Mouse (Mus musculus): ENCODE measurements at regions not wholly inside any gene's neighbourhood (a gene's known extent, or its start where the extent isn't known, plus 50 kb on each side); places are given as distances from the start of the nearest gene placed in this dataset.

DNA sequence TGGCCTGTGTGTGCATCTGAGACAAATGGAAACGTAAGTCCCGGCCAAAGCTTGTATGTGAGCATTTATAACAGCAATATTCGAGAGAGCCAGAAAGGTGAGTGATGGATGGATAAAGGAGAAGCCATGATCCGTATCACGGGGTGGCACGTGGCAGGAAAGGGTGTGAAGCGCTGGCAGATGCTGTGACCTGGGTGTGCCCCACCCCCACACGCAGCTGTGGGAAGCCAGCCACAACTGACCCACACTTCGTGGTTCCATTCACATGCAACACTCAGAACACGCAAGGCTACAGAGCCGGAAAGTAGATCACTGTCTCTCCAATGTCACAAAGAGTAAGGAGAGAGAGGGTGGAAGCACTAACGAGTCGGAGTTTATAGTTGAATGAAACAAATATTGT is 104.3 kb downstream of the Eif4e start:
- H3K4me3 ChIP-seq (ENCODE audit: control insufficient read depth in 1 of 2, insufficient read depth in 1 of 2, low read depth in 2 of 2, low read length in 2 of 2) = no peak overlapping the region
- H3K9ac ChIP-seq (ENCODE audit: control insufficient read depth, low read depth, low read length, poor library complexity, severe bottlenecking) = no peak overlapping the region
- H3K9me3 ChIP-seq (replicated peaks; ENCODE audit: insufficient read depth, low read length) = no peaks in the 10 kb centered on the region
- 0 out of 4 replicates have a peak, but pooled peaks cover 0 to 1% of the 10 kb centered on the region in 2 experiments for H3K27me3 ChIP-seq (ENCODE audit: control insufficient read depth in 1 of 2, insufficient read depth in 2 of 2, low read length in 2 of 2)
- DNase-seq (ENCODE audit: low read depth, low spot score) = no peak
- no peaks in the 10 kb centered on the region for H3K79me2 ChIP-seq (ENCODE audit: control insufficient read depth, insufficient read depth, low read length, poor library complexity)
- H3K36me3 ChIP-seq (ENCODE audit: control insufficient read depth in 1 of 2, insufficient read depth in 2 of 2, low read length in 2 of 2) = no peaks in the 10 kb centered on the region
- TF ChIP-seq SMC3 (IDR thresholded peaks at IDR 0.05; ENCODE audit: low read depth, low read length) (no peak), CTCF (IDR thresholded peaks at IDR 0.05 in 2 of 3, conservative IDR thresholded peaks at IDR 0.05 in 1 of 3; ENCODE audit: control insufficient read depth in 1 of 3, insufficient read depth in 1 of 3, low read depth in 2 of 3, low read length in 3 of 3, poor library complexity in 1 of 3, severe bottlenecking in 1 of 3) (no peak), ZMIZ1 (IDR thresholded peaks at IDR 0.05; ENCODE audit: low read depth, low read length) (no peak), MXI1 (IDR thresholded peaks at IDR 0.05; ENCODE audit: low read depth, low read length) (no peak), TCF12 (IDR thresholded peaks at IDR 0.05; ENCODE audit: low read depth, low read length) (no peak), RCOR1 (IDR thresholded peaks at IDR 0.05; ENCODE audit: low read depth, low read length) (no peak), TBP (IDR thresholded peaks at IDR 0.05; ENCODE audit: low read depth, low read length) (no peak), CHD2 (IDR thresholded peaks at IDR 0.05; ENCODE audit: low read length) (no peak)
- no peak overlapping the region for H3K27ac ChIP-seq (ENCODE audit: control insufficient read depth, low read depth, low read length)
- no peaks in the 10 kb centered on the region for H3K4me1 ChIP-seq (ENCODE audit: control insufficient read depth in 1 of 2, insufficient read depth in 2 of 2, low read length in 2 of 2)

DNA sequence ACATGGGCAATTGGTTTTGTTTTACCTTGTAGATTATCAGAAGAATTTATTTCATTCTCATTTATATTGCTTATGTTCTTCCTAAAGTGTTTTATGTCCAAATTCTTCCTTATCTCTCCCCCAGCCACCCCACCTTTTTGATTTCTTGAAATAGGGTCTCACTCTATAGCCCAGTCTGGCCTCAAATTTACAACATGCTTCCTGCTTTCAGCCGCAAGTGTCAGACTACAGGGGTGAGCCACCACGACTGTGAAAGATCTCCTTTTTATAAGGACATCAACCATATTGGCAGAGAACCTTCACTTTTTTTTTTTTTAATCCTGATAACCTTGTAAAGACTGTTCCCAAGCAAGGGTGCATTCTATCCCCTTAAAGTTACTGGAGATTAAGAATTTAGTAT is 106.1 kb downstream of the Eif4e start:
- Histone ChIP-seq H3K27me3 (ENCODE audit: control insufficient read depth in 1 of 2, insufficient read depth in 2 of 2, low read length in 2 of 2) (no peaks in the 10 kb centered on the region), H3K36me3 (ENCODE audit: control insufficient read depth in 1 of 2, insufficient read depth in 2 of 2, low read length in 2 of 2) (no peaks in the 10 kb centered on the region), H3K79me2 (ENCODE audit: control insufficient read depth, insufficient read depth, low read length, poor library complexity) (no peaks in the 10 kb centered on the region), H3K9ac (ENCODE audit: control insufficient read depth, low read depth, low read length, poor library complexity, severe bottlenecking) (no peak overlapping the region), H3K27ac (ENCODE audit: control insufficient read depth, low read depth, low read length) (no peak overlapping the region), H3K4me3 (ENCODE audit: control insufficient read depth in 1 of 2, insufficient read depth in 1 of 2, low read depth in 2 of 2, low read length in 2 of 2) (no peak overlapping the region), H3K9me3 (replicated peaks; ENCODE audit: insufficient read depth, low read length) (no peaks in the 10 kb centered on the region), H3K4me1 (ENCODE audit: control insufficient read depth in 1 of 2, insufficient read depth in 2 of 2, low read length in 2 of 2) (no peaks in the 10 kb centered on the region)
- no peak for TF ChIP-seq ZNF384 (IDR thresholded peaks at IDR 0.05; ENCODE audit: low read depth, low read length)
- TF ChIP-seq MEF2A (IDR thresholded peaks at IDR 0.05; ENCODE audit: extremely low read depth, insufficient replicate concordance, low read depth, low read length, poor library complexity, severe bottlenecking) = no peak
- TF ChIP-seq EP300 (IDR thresholded peaks at IDR 0.05; ENCODE audit: low read depth in 1 of 2, low read length in 2 of 2) = no peak
- TF ChIP-seq RAD21 (IDR thresholded peaks at IDR 0.05; ENCODE audit: low read depth, low read length) = no peak
- TF ChIP-seq UBTF (IDR thresholded peaks at IDR 0.05; ENCODE audit: borderline replicate concordance, insufficient read depth, low read depth, low read length) = no peak
- no peak for TF ChIP-seq SIN3A (IDR thresholded peaks at IDR 0.05; ENCODE audit: low read length)
- TF ChIP-seq ETS1 (IDR thresholded peaks at IDR 0.05; ENCODE audit: low read depth, low read length) = no peak
- DNase-seq (ENCODE audit: low read depth, low spot score) = no peak

DNA sequence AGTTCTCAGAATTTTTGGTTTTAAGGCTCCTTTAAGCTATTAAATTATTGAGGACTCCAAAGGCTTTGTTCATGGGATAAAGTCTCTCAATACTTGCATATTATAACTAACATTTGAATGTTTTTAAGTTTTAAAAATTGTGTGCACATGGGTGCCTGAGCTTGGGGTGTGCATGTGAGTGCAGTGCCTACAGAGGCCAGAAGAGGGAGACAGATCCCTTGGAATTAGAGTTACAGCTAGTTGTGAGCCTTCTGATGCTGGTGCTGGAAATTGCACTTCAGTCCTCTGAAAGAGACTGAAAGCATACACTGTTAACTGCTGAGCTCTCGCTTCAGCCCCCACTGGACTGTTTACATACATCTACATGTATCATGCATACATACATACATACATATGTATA is 100.0 kb upstream of the Tspan5 start:
- no peaks in the 10 kb centered on the region for H3K36me3 ChIP-seq (ENCODE audit: control insufficient read depth in 1 of 2, insufficient read depth in 2 of 2, low read length in 2 of 2)
- no peaks in the 10 kb centered on the region for H3K27me3 ChIP-seq (ENCODE audit: control insufficient read depth in 1 of 2, insufficient read depth in 2 of 2, low read length in 2 of 2)
- H3K4me1 ChIP-seq (ENCODE audit: control insufficient read depth in 1 of 2, insufficient read depth in 2 of 2, low read length in 2 of 2) = peaks cover 0 to 7% of the 10 kb centered on the region in 2 experiments; a peak in 1 of 4 replicates
- H3K27ac ChIP-seq (ENCODE audit: control insufficient read depth, low read depth, low read length) = no peak overlapping the region
- H3K79me2 ChIP-seq (ENCODE audit: control insufficient read depth, insufficient read depth, low read length, poor library complexity) = no peaks in the 10 kb centered on the region
- H3K9me3 ChIP-seq (replicated peaks; ENCODE audit: insufficient read depth, low read length) = no peaks in the 10 kb centered on the region
- DNase-seq (ENCODE audit: low read depth, low spot score) = peak; percentile 76
- H3K9ac ChIP-seq (ENCODE audit: control insufficient read depth, low read depth, low read length, poor library complexity, severe bottlenecking) = no peak overlapping the region
- H3K4me3 ChIP-seq (ENCODE audit: control insufficient read depth in 1 of 2, insufficient read depth in 1 of 2, low read depth in 2 of 2, low read length in 2 of 2) = no peak overlapping the region
- TF ChIP-seq RAD21 (IDR thresholded peaks at IDR 0.05; ENCODE audit: low read depth, low read length) (peak; percentile 94), GABPA (IDR thresholded peaks at IDR 0.05; ENCODE audit: low read depth, low read length) (no peak), SIN3A (IDR thresholded peaks at IDR 0.05; ENCODE audit: low read length) (peak; percentile 20; the same call in 1 of the 2 replicates), RCOR1 (IDR thresholded peaks at IDR 0.05; ENCODE audit: low read depth, low read length) (no peak), CHD2 (IDR thresholded peaks at IDR 0.05; ENCODE audit: low read length) (no peak), POLR2AphosphoS2 (IDR thresholded peaks at IDR 0.05; ENCODE audit: low read length) (no peak), MYC (IDR thresholded peaks at IDR 0.05; ENCODE audit: low read depth, low read length) (peak; percentile 48; the same call in 1 of the 2 replicates), CTCF (IDR thresholded peaks at IDR 0.05 in 2 of 3, conservative IDR thresholded peaks at IDR 0.05 in 1 of 3; ENCODE audit: control insufficient read depth in 1 of 3, insufficient read depth in 1 of 3, low read depth in 2 of 3, low read length in 3 of 3, poor library complexity in 1 of 3, severe bottlenecking in 1 of 3) (peak; percentile 81 to 85 (median 85)), ZMIZ1 (IDR thresholded peaks at IDR 0.05; ENCODE audit: low read depth, low read length) (no peak), USF2 (IDR thresholded peaks at IDR 0.05; ENCODE audit: borderline replicate concordance in 1 of 2, insufficient read depth in 1 of 2, low read depth in 1 of 2, low read length in 2 of 2) (no peak), POLR2A (IDR thresholded peaks at IDR 0.05; ENCODE audit: control insufficient read depth in 1 of 2, insufficient read depth in 1 of 2, low read depth in 1 of 2, low read length in 2 of 2, poor library complexity in 1 of 2) (no peak), USF1 (IDR thresholded peaks at IDR 0.05; ENCODE audit: low read depth, low read length) (no peak), ZC3H11A (IDR thresholded peaks at IDR 0.05; ENCODE audit: low read depth, low read length) (peak; percentile 95), SMC3 (IDR thresholded peaks at IDR 0.05; ENCODE audit: low read depth, low read length) (peak; percentile 91), MXI1 (IDR thresholded peaks at IDR 0.05; ENCODE audit: low read depth, low read length) (no peak), MAFK (IDR thresholded peaks at IDR 0.05; ENCODE audit: borderline replicate concordance, low read depth, low read length) (no peak), HCFC1 (IDR thresholded peaks at IDR 0.05; ENCODE audit: low read depth, low read length) (0 out of 2 replicates have a peak, but pooled peaks have one; percentile 19), MAX (IDR thresholded peaks at IDR 0.05; ENCODE audit: low read length) (no peak)
